Mouse (Mus musculus) forebrain, postnatal 0 days (tissue): ENCODE measurements around the gene Traf3. TPM values are rescaled to one million over a fixed set of nuclear protein-coding genes. Genes with fewer than 3 reads are reported as not detected.
A peak's percentile ranks its signal among the peaks of the same experiment; 100 is the strongest.

Experiments used
- ATAC-seq: fragments of 200-750 bp; cut with Nextera tagmentation; 2 replicates; pipeline ENCODE4 v1.8.0; 2017; ENCODE audit warnings: mild to moderate bottlenecking, moderate library complexity
- DNase-seq: peaks from one replicate; pipeline ENCODE4 v3.0.0-alpha.2; 2015
- H3K27ac ChIP-seq: fragments of 300-500 bp; sonication (generic); 2 replicates; pipeline ENCODE4 v1.5.1; 2014; ENCODE audit warnings: low read depth, mild to moderate bottlenecking, antibody characterized with exemption, low read length, moderate library complexity, mixed read lengths
- H3K27me3 ChIP-seq: fragments of 300-500 bp; sonication (generic); 2 replicates; pipeline ENCODE4 v1.6.1; 2014; ENCODE audit warnings: mild to moderate bottlenecking, low read length, mixed read lengths; ENCODE audit not compliant: insufficient read depth
- H3K36me3 ChIP-seq: fragments of 300-500 bp; sonication (generic); 2 replicates; pipeline ENCODE4 v1.6.1; 2014; ENCODE audit warnings: mild to moderate bottlenecking, moderate library complexity; ENCODE audit not compliant: insufficient read depth
- H3K4me1 ChIP-seq: fragments of 300-500 bp; sonication (generic); 2 replicates; pipeline ENCODE4 v1.6.1; 2014; ENCODE audit warnings: antibody characterized with exemption; ENCODE audit not compliant: insufficient read depth
- H3K4me2 ChIP-seq: fragments of 300-500 bp; sonication (generic); 2 replicates; pipeline ENCODE4 v1.6.1; 2014; ENCODE audit warnings: low read depth, mild to moderate bottlenecking, moderate library complexity
- H3K4me3 ChIP-seq: fragments of 300-500 bp; sonication (generic); 2 replicates; pipeline ENCODE4 v1.5.1; 2014; ENCODE audit warnings: low read depth, low read length, mixed read lengths
- H3K9ac ChIP-seq: fragments of 300-500 bp; sonication (generic); 2 replicates; pipeline ENCODE4 v1.6.1; 2014; ENCODE audit warnings: mild to moderate bottlenecking
- H3K9me3 ChIP-seq: fragments of 300-500 bp; sonication (generic); 2 replicates; pipeline ENCODE4 v1.6.1; 2016; ENCODE audit warnings: low read length
- CTCF ChIP-seq: sonication (generic); IDR thresholded peaks from 2 replicates; pipeline ENCODE4 v1.5.1; 2016; ENCODE audit warnings: antibody characterized with exemption, control low read depth, low read depth
- WGBS: fragments of 180-500 bp; shearing (Covaris S2); extraction: QIAGEN DNeasy Blood & Tissue Kit; methylation state at CpG from one replicate; pipeline ENCODE4 v1.1.7; 2014; 5-methylcytosine and 5-hydroxymethylcytosine counted together
- polyA plus RNA-seq: library from polyadenylated mRNA; unstranded; fragments of >200 nt; fragmentation: Nextera tagmentation; extraction: Ambion mirVana; gene quantifications from 2 replicates; pipeline ENCODE4 v1.2.1, GENCODE M21; 2015
- total RNA-seq: library from RNA; depleted of rRNA; stranded (reverse); fragments of >200 nt; gene quantifications from 2 replicates; pipeline ENCODE4 v1.2.3, GENCODE M21; 2014

Gene Traf3
- total and polyA plus RNA-seq, 2 experiments from 2014 or later: 11.5 to 25.1 TPM

GRCm38 (mm10) chr12:111238345-111238744, 72.2 kb downstream of the Traf3 start:
- peak overlapping the region; percentile 29; the same call in 1 of the 2 replicates for H3K27ac ChIP-seq
- no peaks in the 10 kb centered on the region for H3K4me1 ChIP-seq
- no peak for DNase-seq
- no peak for ATAC-seq
- WGBS: 92% methylated on average over 5 of the region's 5 CpGs
- H3K9ac ChIP-seq: no peak overlapping the region
- H3K27me3 ChIP-seq: no peaks in the 10 kb centered on the region
- no peak overlapping the region for H3K4me2 ChIP-seq
- H3K4me3 ChIP-seq: no peak overlapping the region
- TF ChIP-seq CTCF: no peak
- H3K36me3 ChIP-seq: peaks cover 13% of the 10 kb centered on the region; the same call in 1 of the 2 replicates
- H3K9me3 ChIP-seq: no peaks in the 10 kb centered on the region

GRCm38 (mm10) chr12:111238778-111239177, 72.6 kb downstream of the Traf3 start:
- peak; percentile 42 for DNase-seq
- H3K27me3 ChIP-seq: no peaks in the 10 kb centered on the region
- no peaks in the 10 kb centered on the region for H3K4me1 ChIP-seq
- no peak overlapping the region for H3K4me3 ChIP-seq
- WGBS: 24% methylated on average over 4 of the region's 4 CpGs
- H3K4me2 ChIP-seq: no peak overlapping the region
- 0 out of 2 replicates have a peak overlapping the region, but pooled peaks have one; percentile 29 for H3K27ac ChIP-seq
- no peak for TF ChIP-seq CTCF
- H3K9ac ChIP-seq: no peak overlapping the region
- peak; percentile 83 for ATAC-seq
- H3K36me3 ChIP-seq: peaks cover 17% of the 10 kb centered on the region
- H3K9me3 ChIP-seq: no peaks in the 10 kb centered on the region

- no peak for TF ChIP-seq CTCF
- 88% methylated on average over 10 of the region's 10 CpGs for WGBS
- H3K9ac ChIP-seq: no peak overlapping the region
- H3K4me2 ChIP-seq: no peak overlapping the region
- no peak overlapping the region for H3K27ac ChIP-seq
- ATAC-seq: no peak
- no peaks in the 10 kb centered on the region for H3K4me1 ChIP-seq
- DNase-seq: no peak
- no peaks in the 10 kb centered on the region for H3K9me3 ChIP-seq
- H3K36me3 ChIP-seq: peaks cover 26% of the 10 kb centered on the region
- H3K27me3 ChIP-seq: no peaks in the 10 kb centered on the region
- H3K4me3 ChIP-seq: no peak overlapping the region
Measured at GRCm38 (mm10) chr12:111239930-111240329, 73.8 kb downstream of the Traf3 start.

- Histone ChIP-seq H3K27me3 (no peaks in the 10 kb centered on the region), H3K36me3 (peaks cover 36% of the 10 kb centered on the region), H3K9ac (no peak overlapping the region), H3K4me1 (no peaks in the 10 kb centered on the region), H3K27ac (no peak overlapping the region), H3K4me3 (no peak overlapping the region), H3K4me2 (no peak overlapping the region), H3K9me3 (no peaks in the 10 kb centered on the region)
- DNase-seq: no peak
- no peak for ATAC-seq
- no peak for TF ChIP-seq CTCF
- 84% methylated on average over 6 of the region's 6 CpGs for WGBS
Measured at GRCm38 (mm10) chr12:111241916-111242315, 75.7 kb downstream of the Traf3 start.

- no peak for ATAC-seq
- DNase-seq: no peak
- WGBS: 92% methylated on average over 5 of the region's 5 CpGs
- Histone ChIP-seq H3K36me3 (peaks cover 38% of the 10 kb centered on the region), H3K9ac (no peak overlapping the region), H3K4me3 (no peak overlapping the region), H3K4me2 (no peak overlapping the region), H3K9me3 (no peaks in the 10 kb centered on the region), H3K27ac (no peak overlapping the region), H3K27me3 (no peaks in the 10 kb centered on the region), H3K4me1 (no peaks in the 10 kb centered on the region)
- no peak for TF ChIP-seq CTCF
Measured at GRCm38 (mm10) chr12:111242346-111242745, 76.2 kb downstream of the Traf3 start.

- H3K9ac ChIP-seq: no peak overlapping the region
- no peaks in the 10 kb centered on the region for H3K4me1 ChIP-seq
- ATAC-seq: no peak
- H3K27ac ChIP-seq: no peak overlapping the region
- no peak for TF ChIP-seq CTCF
- no peak overlapping the region for H3K4me3 ChIP-seq
- no peaks in the 10 kb centered on the region for H3K9me3 ChIP-seq
- WGBS: 89% methylated on average over 12 of the region's 12 CpGs
- H3K36me3 ChIP-seq: peaks cover 38% of the 10 kb centered on the region
- H3K27me3 ChIP-seq: no peaks in the 10 kb centered on the region
- DNase-seq: no peak
- no peak overlapping the region for H3K4me2 ChIP-seq
Measured at GRCm38 (mm10) chr12:111243733-111244132, 77.6 kb downstream of the Traf3 start.

GRCm38 (mm10) chr12:111245070-111245469, 78.9 kb downstream of the Traf3 start:
- H3K4me3 ChIP-seq: no peak overlapping the region
- no peak overlapping the region for H3K27ac ChIP-seq
- H3K9ac ChIP-seq: no peak overlapping the region
- ATAC-seq (no peak), DNase-seq (no peak)
- no peak overlapping the region for H3K4me2 ChIP-seq
- TF ChIP-seq CTCF: no peak
- WGBS: 71% methylated on average over 6 of the region's 6 CpGs
- H3K4me1 ChIP-seq: no peaks in the 10 kb centered on the region
- peaks cover 39% of the 10 kb centered on the region for H3K36me3 ChIP-seq
- no peaks in the 10 kb centered on the region for H3K9me3 ChIP-seq
- no peaks in the 10 kb centered on the region for H3K27me3 ChIP-seq
